Mouse (Mus musculus) urinary bladder, postnatal 36 days (tissue): Measurements from ENCODE around the gene Chil5.
"Not testable (repeated sequence)": the region's sequence is repeated elsewhere in the genome, so short reads cannot be mapped to it uniquely, and the experiment has no call there.

Experiments used
- DNase-seq, 2 experiments: peaks; one replicate each; pipeline ENCODE4 v3.0.0; 2022; ENCODE audit warnings: low spot score in 2 of 2, mixed read lengths in 1 of 2

Chil5 gene

GRCm38 (mm10) chr3:106032781-106033180 lies at the start of gene Chil5:
Gene Chil5, minus strand, starts transcription at chr3:106032814.
- no peak for DNase-seq

GRCm38 (mm10) chr3:106074824-106075223 lies 42.2 kb upstream of the Chil5 start:
- no peak for DNase-seq

- DNase-seq, result no peak
These were observed 38.4 kb upstream of the Chil5 start for GRCm38 (mm10) chr3:106070994-106071393.

GRCm38 (mm10) chr3:106067707-106068106 lies 35.1 kb upstream of the Chil5 start:
- DNase-seq, result not testable (repeated sequence)

- no peak for DNase-seq
These were observed 25.4 kb upstream of the Chil5 start for GRCm38 (mm10) chr3:106057966-106058365.

- no peak for DNase-seq
These were observed 19.3 kb upstream of the Chil5 start for GRCm38 (mm10) chr3:106051896-106052295.

- no peak for DNase-seq
These were observed 7.7 kb upstream of the Chil5 start for GRCm38 (mm10) chr3:106040306-106040705.

GRCm38 (mm10) chr3:106024135-106024534 lies 8.5 kb downstream of the Chil5 start:
- DNase-seq, result no peak

GRCm38 (mm10) chr3:106021840-106022239 lies 10.8 kb downstream of the Chil5 start:
- no peak for DNase-seq

GRCm38 (mm10) chr3:106014546-106014945 lies 18.1 kb downstream of the Chil5 start, which contains the start of gene Pifo:
Gene Pifo, minus strand, starts transcription at chr3:106014646.
- DNase-seq, result no peak

- DNase-seq, result not testable (repeated sequence)
These were observed 29.3 kb downstream of the Chil5 start for GRCm38 (mm10) chr3:106003360-106003759.

GRCm38 (mm10) chr3:106001416-106002370 lies 30.9 kb downstream of the Chil5 start:
- DNase-seq, result peak in 1 of 2 experiments; percentile 10

- DNase-seq, result no peak
These were observed 31.8 kb downstream of the Chil5 start for GRCm38 (mm10) chr3:106000707-106001375.

- no peak for DNase-seq
These were observed 37.9 kb downstream of the Chil5 start for GRCm38 (mm10) chr3:105994730-105995129.

- peak; percentile 6 to 15 for DNase-seq
These were observed 40.8 kb downstream of the Chil5 start for GRCm38 (mm10) chr3:105991653-105992283.

GRCm38 (mm10) chr3:105989611-105990010 lies 43.0 kb downstream of the Chil5 start:
- DNase-seq, result not testable (repeated sequence)

GRCm38 (mm10) chr3:105974174-105974573 lies 58.4 kb downstream of the Chil5 start:
- no peak for DNase-seq

GRCm38 (mm10) chr3:105973411-105973810 lies 59.2 kb downstream of the Chil5 start, which contains the start of gene Ovgp1:
Gene Ovgp1, plus strand, starts transcription at chr3:105973711.
- no peak for DNase-seq

- DNase-seq, result no peak
These were observed 60.7 kb downstream of the Chil5 start for GRCm38 (mm10) chr3:105971831-105972446.
